Mouse (Mus musculus) gastrocnemius, postnatal 14 days (tissue): ENCODE results near the gene Trim56. TPM values are rescaled to one million over a fixed set of nuclear protein-coding genes. Genes with fewer than 3 reads are reported as not detected.

Experiments
- total RNA-seq, 2 experiments: library from RNA; stranded (reverse); gene quantifications; 2 replicates each; pipeline ENCODE4 v1.2.3; 2021

Trim56 gene
- total RNA-seq, 2 experiments from 2014 or later = 7.6 to 9.1 TPM

Other genes starting within 250 kb of the Trim56 start
- 10 to 100 TPM; 11.7 to 13.5 TPM for gene Col26a1, start 233.0 kb downstream of the Trim56 start, total RNA-seq
- 1 to 10 TPM; 5.4 to 6.2 TPM for gene Ift22, start 208.1 kb downstream of the Trim56 start, total RNA-seq
- 100 to 1,000 TPM; 154 to 159 TPM for gene Fis1, start 162.9 kb downstream of the Trim56 start, total RNA-seq
- 1 to 10 TPM; 2.0 to 2.1 TPM for gene Cldn15, start 149.6 kb downstream of the Trim56 start, total RNA-seq
- gene Plod3, start 129.2 kb downstream of the Trim56 start, total RNA-seq = 10 to 100 TPM; 21.8 to 24.3 TPM
- gene Znhit1, start 128.2 kb downstream of the Trim56 start, total RNA-seq = 10 to 100 TPM; 49.2 to 51.1 TPM
- gene Vgf, start 89.8 kb downstream of the Trim56 start, total RNA-seq = not detected
- gene Ap1s1, start 70.1 kb downstream of the Trim56 start, total RNA-seq = 10 to 100 TPM; 24.3 to 26.0 TPM
- gene Serpine1, start 43.9 kb downstream of the Trim56 start, total RNA-seq = 1 to 10 TPM; 1.2 to 1.9 TPM
- gene Muc3, start 33.1 kb upstream of the Trim56 start, total RNA-seq = not detected
- under 1 TPM; 0.21 to 0.31 TPM for gene Muc3a, start 96.2 kb upstream of the Trim56 start, total RNA-seq
- 10 to 100 TPM; 48.8 to 59.8 TPM for gene Ache, start 171.3 kb upstream of the Trim56 start, total RNA-seq
- gene Ufsp1, start 178.4 kb upstream of the Trim56 start, total RNA-seq = 10 to 100 TPM; 30.5 to 36.3 TPM
- gene Srrt, start 191.5 kb upstream of the Trim56 start, total RNA-seq = 10 to 100 TPM; 39.0 to 40.6 TPM
- 1 to 10 TPM; 7.9 to 9.6 TPM for gene Trip6, start 198.2 kb upstream of the Trim56 start, total RNA-seq
- 1 to 10 TPM; 3.1 to 3.3 TPM for gene Slc12a9, start 217.4 kb upstream of the Trim56 start, total RNA-seq
- 10 to 100 TPM; 26.5 to 27.4 TPM for gene Ephb4, start 233.9 kb upstream of the Trim56 start, total RNA-seq